Mouse (Mus musculus) megakaryocyte-erythroid progenitor cell, adult 5-6 weeks (primary cell): Measurements from ENCODE around the gene Gm9922. TPM values are rescaled to one million over a fixed set of nuclear protein-coding genes. Genes with fewer than 3 reads are reported as not detected.

Experiments
- ATAC-seq: replicated peaks from 2 replicates; pipeline ENCODE4 v1.8.0; 2016; ENCODE audit warnings: mild to moderate bottlenecking, inconsistent platforms; ENCODE audit not compliant: severe bottlenecking, poor library complexity, low FRiP score, low TSS enrichment
- total RNA-seq, 2 experiments: library from RNA; stranded (forward) in 1 of 2; stranded (reverse) in 1 of 2; fragments of 200-1000, 215-1000 nt in 1 of 2; fragments of >200 nt in 1 of 2; fragmentation: Nextera tagmentation in 1 of 2; gene quantifications; 2 replicates each; pipeline ENCODE4 v1.2.3; 2014 to 2017

Gene Gm9922
- total RNA-seq, 2 experiments from 2014 or later: not detected

- ATAC-seq: no peak
Measured at GRCm38 (mm10) chr14:101704479-101704878, 25.1 kb downstream of the Gm9922 start.

DNA sequence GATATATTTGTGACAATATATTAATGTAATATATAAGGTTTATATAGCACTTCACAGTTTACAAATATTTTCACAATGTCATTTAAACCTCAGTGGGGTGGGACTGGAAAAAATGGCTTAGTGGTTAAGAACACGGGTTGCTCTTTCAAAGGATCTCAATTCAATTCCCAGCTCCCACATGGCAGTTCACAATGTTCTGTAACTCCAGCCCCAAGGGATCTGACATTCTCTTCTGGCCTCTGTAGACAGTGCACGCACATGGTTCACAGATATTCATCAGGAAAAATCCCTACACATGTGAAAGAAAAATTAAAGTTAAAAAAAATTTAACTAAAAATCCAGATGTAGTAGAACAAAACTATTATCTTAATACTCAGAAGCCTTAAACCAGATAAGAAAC lies 41.2 kb downstream of the Gm9922 start:
- no peak for ATAC-seq

GRCm38 (mm10) chr14:101687696-101688095 lies 41.9 kb downstream of the Gm9922 start:
- ATAC-seq: no peak

Other genes with a start within 250 kb of the Gm9922 start
- gene Tbc1d4, start 120.6 kb downstream of the Gm9922 start, total RNA-seq (2014; fragmentation: Nextera tagmentation): 5.8 and 6.1 TPM in 2 replicates
- 6.4 and 9.7 TPM in 2 replicates for gene Tbc1d4, start 120.6 kb downstream of the Gm9922 start, total RNA-seq (2017)
- gene Commd6, start 89.1 kb downstream of the Gm9922 start, total RNA-seq (2014; fragmentation: Nextera tagmentation): 50.8 and 57.6 TPM in 2 replicates
- gene Commd6, start 89.1 kb downstream of the Gm9922 start, total RNA-seq (2017): 31.7 and 40.1 TPM in 2 replicates
- 90.6 and 112 TPM in 2 replicates for gene Uchl3, start 75.8 kb downstream of the Gm9922 start, total RNA-seq (2014; fragmentation: Nextera tagmentation)
- gene Uchl3, start 75.8 kb downstream of the Gm9922 start, total RNA-seq (2017): 77.6 and 85.8 TPM in 2 replicates
- not detected in 2 replicates for gene Lmo7, start 143 bp upstream of the Gm9922 start, total RNA-seq (2014; fragmentation: Nextera tagmentation)
- not detected in 2 replicates for gene Lmo7, start 143 bp upstream of the Gm9922 start, total RNA-seq (2017)